Mouse (Mus musculus) lung, postnatal 25 days (tissue): ENCODE measurements around the gene Baz2b.
A peak's percentile ranks its signal among the peaks of the same experiment; 100 is the strongest.

Experiments
- DNase-seq: peaks from one replicate; pipeline ENCODE4 v3.0.0; 2022; ENCODE audit warnings: low spot score

The Baz2b gene

DNA sequence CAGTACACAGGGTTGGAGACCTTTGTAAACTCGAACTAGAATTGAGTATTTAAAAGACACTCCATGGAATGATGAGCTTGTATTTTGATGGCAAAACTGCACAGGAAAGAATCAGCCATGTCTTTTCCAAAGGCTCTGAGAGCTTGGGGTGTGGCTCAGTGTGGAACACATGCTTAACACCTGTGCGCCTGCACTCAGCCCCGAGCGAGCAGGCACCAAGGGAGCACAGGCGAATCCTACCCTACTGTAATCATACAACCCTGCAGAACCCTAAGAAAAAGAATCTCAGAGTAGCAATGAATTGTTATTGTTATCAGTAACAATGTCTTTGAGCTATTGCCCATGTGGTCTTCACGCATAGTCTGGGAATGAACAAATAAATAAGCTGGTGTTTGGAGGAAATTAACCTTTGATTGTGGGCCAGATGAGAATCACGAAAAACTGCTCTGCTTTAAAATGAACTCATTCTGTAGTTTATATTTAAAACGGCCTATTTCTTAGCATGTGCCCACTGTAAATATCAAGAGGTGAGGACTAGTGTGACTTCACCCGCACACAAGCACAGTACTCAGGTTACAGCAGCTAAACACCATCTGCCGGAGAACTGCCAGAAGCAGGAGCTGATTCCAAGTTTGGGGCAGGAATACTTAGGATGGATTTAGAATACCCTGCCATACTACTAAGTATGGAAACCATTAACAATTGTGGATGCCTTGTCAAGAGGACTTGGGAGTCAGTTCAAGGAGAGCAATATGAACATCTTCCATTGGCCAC, 77.2 kb downstream of the Baz2b start:
- no peak for DNase-seq

DNA sequence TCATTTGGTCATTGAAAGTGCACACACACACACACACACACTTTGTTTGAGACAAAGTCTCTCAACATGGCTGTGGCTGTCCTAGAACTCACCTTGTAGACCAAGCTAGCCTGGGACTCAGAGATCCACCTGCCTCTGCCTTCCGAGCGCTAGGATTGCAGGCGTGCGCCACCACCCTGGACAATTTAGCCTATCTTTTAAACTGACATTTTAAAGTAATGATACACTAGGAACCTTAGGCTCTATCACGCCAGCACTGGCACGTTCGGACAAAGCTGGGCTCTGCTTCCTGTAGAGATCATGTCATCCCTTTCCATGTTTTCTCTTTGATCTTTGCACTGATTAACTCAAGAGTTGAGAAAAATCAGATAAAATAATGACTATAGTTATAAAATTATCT, 81.0 kb downstream of the Baz2b start:
- DNase-seq, result no peak

DNA sequence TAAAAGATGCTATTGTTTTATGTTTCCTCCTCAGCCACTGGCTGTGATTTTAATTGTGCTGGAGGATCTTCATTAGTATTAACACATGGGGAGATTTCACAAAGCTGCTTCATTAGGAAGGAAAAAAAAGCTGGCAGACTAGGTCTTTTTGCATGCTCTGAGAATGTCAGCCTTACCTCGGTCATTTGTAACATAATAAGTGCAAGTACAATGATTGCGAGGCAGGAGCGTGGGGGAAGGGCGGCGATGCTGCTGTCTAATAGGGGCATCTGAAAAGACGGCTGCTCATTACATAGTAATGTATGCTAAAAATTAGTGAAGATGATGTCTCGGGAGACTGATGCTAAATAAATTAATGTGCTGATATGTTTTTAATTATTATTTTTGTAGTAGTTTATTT, 82.8 kb downstream of the Baz2b start:
- DNase-seq, result no peak

DNA sequence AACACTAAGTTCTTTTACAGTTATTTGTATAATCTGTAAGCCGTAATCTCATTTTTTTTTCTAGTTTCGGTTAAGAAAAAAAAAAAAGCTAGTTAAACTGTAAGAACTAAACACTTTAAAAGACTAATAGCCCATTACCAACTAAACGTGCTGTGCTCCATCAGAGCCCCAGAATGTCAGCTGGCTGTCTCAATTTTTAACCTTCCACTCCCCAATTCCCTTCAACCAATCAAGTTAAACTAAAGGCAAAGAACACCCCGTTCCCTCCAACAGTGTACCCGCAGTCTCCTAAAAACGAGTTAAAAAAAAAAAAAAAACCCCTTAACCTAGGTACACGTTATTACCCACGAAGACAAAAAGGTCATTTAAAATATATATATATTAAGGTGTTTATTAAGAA, 83.3 kb downstream of the Baz2b start:
- DNase-seq, result no peak

DNA sequence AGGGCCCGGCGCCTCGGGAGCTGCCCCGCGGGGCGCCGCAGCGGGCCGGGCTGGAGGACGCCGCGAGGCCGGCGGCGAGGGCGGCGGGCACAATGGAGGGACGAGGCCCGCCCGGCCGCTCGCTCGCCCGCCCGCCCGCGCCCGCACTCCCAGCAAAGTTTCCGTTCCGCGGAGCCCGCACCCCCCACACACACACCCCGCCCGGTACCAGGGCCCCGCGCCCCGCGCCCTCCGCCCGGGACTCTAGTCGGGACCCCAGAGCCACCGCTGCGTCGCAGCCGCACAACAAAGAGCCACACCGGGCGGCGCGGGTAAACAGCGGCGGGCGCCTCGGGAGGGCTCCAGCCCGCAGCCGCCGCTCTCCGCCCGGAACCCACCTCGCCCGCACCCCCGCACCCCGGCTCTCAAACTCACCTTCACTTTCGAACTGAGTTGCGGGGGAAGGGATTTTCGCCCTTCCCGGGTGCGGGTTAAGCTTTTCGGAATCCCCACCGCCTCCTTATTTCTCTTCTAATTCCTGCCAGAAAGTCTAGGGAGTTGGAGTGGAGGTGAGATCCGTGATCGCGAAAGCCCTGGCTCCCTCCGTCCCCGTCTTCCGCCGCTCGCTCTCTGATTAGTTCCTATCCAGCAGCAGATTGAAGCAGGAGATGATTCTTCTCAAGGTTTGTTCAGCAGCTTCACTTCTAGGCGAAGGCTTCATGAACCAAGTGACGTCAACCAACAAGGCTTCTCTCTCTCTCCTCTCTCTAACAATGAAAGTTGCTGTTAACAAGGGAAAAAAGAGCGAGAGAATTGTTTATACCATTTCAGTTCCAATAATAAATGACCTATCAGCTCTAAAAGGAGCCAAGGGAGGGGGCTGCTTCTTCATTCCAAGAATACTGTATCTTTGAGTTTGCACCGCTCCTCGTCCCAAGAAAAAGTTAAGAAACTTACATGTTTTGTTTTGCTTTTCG, 84.3 kb downstream of the Baz2b start:
- DNase-seq, result peak; percentile 69

DNA sequence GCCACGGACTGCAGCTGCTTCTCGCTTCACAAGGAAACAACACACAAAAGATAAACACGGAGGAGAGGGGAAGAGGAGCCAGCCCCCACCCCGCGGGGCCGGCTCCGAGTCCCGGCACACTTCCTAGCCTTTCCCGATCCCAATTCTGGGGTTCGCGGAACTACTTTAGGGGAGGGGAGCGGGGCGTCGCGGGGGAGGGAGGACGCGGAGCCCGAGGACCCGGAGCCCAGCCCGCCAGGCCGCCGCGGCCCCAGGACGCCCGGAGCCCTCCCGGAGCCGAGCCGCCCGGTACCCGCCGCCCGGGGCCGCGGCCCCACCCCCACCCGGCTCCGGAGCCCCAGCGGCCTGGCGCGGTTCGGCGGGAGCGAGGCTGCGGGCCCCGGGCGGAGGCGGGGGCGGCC, 85.0 kb downstream of the Baz2b start:
- peak; percentile 41 for DNase-seq

DNA sequence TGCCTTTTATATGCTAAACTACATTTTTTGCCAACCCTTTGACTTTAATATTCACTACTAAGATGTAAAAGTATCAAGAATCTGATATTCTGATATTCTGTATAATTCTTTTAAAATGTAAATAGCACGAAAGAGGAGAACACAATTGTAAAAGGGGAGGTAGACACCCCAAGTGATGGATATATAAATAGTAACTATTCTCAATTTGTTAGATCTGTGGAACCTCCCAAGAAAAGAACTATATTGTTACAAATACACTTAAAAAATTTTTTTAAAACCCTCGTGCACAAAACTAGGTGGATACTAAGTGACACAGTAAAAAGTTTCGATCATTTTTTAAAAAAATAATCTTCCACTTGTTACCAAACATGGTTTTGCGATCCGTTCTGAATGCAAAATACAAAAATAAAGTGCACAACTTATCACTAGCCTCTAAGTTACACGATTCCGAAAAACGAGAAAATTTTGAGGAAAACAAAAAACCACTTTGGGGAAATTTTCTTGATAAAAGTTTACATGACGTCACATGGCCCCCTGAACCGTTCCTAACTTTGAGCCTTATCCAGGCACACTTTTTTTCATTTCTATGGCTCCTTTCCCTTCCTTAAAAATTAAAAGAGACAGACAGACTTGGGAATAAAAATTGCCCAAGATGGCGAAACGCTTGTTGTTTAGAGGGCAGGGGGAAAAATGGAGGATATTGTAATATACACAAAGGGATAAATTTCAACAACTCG, 85.6 kb downstream of the Baz2b start:
- DNase-seq, result no peak

DNA sequence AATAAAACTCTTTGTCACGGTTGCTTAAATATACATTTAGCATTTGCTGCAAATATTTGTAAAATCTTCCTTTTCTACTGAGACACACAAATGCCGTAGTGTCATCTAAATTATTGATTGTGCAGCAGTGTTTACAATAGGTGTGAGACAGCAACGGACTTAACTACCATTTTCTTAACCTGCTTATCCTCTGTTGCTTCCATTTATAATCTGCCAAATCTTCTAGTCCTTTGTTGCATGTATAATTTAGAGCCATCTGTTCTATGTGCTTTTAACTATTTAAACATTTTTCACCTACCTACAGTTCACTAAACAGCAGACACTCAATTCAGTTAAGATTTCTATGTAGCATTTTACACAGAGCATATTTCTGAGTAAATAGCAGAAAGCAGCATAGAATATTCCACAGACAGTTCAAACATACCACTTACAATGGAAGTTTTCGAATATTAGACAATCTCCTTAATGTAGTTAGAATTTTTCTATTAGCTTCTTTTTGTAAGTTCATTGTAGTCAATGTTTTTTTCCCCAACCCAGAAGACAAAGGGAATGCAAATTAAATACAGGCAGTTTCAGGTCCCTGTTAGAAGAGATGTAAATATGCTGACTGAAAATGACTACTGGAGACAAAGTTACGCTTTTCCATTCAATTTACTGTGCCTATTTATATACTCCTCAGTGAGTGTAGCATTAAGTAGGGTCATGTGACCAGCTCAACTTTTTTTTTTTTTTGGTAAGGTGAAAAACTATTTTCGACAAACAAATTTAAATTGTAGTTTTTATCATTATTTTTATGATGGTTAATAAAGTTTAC, 86.4 kb downstream of the Baz2b start:
- no peak for DNase-seq

DNA sequence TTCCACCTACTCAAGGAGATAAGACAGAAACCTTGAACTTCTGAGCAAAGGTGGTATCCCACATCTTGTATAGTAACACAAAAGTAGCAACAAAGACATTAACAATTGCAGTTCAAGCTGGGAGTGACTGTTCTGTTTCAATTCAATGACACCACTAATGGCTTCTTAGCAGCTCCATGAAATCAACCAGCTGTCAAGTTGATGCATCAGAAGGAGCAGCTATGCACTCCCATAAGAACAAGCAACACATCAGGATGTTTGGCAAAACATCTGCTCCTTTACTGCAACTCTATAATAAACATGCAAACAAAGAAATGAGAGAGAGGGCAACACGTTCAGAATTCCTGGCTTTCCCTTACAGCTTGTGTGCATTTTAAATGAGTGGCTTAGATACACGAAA, 87.5 kb downstream of the Baz2b start:
- DNase-seq, result no peak

DNA sequence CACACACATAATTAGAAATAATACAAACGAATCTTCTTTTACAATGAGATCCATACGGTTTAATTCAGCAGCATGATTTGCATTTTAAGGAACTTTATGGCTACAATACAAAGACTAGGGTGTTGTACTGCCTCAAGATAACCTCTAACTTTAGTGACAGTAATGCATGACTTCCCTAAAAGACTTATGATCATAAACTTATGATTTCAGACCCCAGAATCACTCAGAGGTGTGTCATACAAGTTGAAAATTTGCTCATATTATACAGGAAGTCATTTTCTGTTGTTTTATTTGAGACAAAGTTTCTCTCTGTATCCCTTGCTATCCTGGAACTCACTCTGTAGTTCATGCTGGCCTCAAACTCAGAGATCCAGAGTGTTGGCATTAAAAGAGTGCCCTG, 89.0 kb downstream of the Baz2b start:
- DNase-seq, result no peak

DNA sequence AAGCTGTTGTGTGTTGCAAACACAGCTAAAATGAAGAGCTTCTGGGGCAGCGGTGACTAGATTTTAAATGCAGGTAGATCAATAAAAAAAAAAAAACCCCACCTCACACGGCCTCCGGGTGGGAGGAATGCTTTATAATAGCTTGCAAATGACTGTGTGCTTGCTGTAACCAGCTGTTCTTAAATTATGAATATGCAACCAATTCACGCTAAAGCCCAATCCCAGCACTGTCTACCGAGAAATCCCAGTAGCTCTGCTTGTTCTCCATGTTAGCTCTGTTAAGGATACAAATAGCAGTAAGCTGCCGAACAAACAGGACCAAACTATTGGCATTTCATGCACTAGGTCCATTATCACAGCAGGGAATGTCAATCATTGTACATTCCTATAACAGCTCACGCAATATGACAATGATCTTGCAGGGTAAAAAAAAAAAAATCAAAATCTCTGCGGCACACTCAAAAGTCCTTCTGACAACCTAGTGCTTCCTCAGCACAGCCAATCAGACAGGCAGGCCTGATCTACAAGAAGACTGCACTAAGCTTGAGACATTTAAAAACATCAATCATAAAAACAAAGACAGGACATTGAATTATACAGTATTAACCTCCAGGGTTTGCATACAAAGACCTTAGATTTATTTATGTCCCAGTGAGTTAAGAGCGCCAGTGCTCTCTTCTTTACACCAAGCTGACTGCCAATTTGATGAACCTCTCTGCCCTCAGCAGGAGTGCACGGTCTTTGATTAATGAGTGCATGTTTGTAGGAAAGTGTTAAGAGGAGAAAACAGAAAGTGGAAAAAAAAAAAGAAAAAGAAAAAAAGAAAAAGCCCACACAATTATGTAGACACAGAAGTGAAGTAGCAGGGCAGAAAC, 90.7 kb downstream of the Baz2b start:
- DNase-seq, result no peak

DNA sequence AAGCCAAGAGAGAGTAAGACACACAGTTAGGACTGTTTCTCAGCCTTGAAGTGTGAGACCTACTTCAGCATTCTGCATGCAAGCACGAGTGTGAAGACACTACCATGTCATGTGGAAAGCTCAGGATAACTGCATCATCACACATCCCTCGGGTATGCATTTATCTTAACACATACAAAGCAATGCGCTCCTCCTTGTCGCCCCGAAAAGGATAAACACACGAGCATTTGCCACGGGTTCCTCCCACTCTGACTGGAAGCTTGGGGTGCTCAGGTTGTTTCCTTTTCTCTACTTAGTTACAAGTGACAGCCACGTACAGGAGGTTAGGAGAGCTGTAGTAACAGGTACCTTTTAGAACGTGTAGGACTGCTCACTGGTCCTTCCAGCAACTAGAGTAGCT, 91.8 kb downstream of the Baz2b start:
- no peak for DNase-seq

DNA sequence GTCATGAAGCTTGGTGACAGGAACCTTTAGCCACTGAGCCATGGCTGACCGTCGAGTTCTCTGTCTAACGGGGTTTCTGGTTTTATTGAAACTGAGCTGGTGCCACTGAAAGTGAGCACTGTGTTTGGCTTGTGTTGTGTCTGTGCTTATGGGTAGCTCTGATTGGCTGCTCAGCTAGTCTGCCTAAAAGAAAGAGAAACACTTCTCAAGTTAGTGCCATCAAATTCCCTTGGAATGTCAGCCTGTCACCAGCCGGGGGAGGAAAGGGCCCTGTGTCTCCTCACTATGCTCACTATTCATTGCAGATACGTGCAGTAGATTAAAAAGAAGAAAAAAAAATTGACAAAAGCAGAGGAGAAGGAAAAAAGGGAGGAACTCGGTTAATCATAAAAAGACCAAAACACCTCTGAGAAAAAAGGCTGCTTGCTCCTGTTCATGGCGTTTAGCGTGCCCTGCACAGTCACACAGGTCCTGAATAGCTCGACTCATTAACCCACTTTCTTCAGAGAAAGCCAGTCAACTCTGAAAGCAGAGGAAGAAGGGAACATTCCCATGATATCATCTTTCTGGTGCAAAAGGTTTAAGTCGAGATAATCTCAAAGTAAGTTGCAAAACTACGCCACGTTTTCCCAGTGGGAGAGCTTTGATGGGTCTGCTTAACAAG, 93.6 kb downstream of the Baz2b start:
- no peak for DNase-seq

DNA sequence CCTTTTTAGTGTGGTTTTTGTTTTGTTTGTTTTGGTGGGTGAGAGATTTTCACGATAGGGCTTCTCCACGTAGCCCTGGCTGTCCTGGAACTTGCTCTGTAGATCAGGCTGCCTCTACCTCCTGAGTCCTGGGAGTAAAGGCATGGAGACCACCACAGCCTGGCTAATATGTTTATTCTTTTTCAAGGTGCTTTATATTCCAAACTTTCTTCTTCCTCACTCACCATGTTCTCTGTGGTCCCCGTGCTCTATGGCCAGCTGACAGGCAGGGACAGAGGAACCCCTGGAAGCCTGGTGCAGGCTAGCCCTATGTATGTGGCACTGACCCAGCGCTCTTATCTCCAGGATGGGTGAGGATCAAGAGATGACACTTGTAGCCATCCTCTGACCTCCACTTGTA, 94.7 kb downstream of the Baz2b start:
- DNase-seq, result no peak

DNA sequence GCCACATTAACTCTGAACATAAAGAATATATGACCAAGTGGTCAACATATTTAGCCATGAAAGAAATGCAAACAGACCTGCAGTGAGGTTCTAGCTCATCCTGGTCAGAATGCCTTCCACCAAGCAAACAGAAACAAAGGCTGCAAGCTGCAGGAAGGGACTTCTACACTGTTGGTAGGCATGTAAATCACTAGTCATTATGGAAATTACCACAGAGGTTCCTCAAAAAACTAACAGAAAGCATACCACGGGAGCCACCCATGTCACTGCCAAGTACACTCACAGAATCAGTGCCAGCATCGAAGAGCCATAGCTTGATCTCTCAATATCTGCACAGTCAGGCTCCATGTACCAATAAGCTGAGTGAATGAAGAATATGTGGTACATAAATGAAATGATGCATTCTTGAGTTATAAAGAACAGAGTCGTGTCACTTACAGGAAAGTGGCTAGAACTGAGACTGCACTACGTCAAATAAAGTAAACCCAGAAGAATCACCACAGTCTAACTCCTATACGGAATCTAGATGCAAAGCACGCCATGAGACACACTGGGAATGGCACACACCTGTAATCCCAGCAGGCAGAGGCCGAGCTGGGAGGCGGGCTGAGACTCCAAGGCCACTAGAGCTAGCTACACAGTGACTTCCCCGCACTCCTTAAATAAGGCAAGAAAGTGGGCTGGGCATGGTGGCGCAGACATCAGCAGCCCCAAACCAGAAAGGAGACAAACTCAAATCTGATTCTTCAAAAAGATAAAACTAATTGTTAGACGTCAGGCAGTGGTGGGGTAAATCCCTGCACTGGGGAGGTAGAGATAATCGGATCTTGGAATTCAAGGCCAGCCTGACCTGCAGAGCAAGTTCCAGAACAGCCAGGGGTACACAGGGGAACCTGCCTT, 95.7 kb downstream of the Baz2b start:
- DNase-seq, result no peak

DNA sequence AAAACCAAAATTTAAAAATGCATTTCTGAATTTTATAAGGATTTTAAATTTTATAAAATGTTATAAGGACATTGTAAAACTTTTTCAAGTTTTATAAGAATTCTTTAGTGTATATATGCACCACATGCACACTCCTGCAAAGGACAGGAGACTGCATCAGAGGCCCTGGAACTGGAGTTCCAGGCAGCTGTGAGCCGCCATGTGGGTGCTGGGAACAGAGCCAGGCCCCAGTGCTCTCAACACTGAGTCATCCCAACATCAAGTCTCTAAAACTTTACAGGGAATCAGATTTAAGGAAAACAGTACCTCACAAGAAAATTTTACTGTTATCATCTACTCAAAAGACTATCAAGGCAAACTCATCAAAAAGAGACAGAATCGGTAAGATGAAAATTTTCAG, 97.5 kb downstream of the Baz2b start:
- DNase-seq, result no peak

DNA sequence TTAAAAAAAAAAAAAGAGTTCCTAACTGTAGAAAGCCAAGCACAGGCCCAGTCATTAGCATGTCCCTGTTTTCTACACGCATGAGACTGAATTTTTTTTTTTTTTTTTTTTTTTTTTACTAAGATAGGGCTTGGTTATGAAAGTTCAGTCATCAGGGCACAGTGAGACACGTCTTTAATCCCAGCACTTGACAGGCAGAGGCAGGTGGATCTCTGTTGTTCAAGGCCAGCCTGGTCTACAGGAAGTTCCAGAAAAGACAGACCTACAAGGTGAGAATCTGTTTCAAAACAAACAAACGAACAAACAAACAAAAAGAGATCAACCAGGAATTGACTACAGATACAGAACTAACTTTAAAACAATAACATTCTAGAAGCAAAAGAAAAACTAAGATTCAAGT, 100.6 kb downstream of the Baz2b start:
- no peak for DNase-seq

DNA sequence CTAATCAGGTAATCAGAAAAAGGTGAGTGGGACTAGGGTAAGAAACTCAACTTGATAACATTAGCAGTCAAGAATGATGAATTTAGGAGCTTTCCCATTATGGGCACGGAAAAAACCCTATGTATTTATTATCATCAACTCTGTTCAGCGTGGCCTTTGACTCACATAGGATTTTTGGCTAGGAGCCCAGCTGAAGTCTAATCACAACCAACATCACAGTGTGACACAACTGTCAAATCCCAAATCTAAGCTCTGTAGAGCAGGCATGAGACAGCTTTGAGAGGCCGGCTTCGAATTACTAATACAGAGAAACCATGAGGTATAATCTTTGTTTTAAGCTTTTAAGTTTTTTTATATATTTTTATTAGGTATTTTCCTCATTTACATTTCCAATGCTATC, 113.0 kb downstream of the Baz2b start:
- no peak for DNase-seq

DNA sequence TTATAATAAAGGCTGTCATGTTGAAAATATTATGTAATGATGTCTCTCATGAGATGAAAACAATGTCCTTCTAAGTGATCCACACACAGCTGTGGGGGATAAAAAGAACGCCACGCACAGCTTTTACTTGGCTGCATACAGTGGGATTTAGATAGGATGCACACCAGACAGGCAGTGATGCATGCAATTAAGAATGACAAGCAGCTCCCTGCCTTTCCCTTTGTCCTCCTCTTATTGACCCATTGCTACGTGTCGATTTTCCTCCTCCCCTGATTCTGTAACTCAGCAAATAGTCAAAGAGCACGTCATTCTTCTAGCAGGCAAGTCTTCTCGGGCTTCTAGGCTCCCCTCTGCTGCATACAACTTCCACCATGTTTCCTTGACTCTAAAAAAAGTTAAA, 119.4 kb downstream of the Baz2b start:
- no peak for DNase-seq
